In the genomic region with DNA sequence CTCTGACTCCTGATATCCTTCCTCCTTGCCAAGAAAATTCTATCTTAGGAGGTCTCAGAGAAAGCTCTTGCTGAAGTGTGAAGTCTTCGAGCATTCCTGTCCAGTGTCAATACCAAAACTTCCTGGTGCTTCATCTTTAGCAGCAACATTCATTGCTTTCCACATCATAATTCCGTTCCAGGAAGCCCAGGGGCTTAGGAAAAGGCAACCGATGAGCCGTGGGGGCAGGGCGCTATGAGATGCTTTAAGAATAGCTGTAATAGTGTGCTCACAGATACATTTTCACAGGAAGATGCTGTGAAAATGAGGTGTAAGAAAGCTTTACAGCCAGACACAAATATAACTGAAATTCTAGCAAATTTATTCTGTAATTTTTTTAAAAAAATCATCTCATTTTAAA, we compare ENCODE assay signal across 19 mouse cellular contexts. TPM values are rescaled to one million over a fixed set of nuclear protein-coding genes. Genes with fewer than 3 reads are reported as not detected.
DNase-seq lines count a peak whose midpoint lies in the region; ATAC-seq lines count a peak whose summit lies in the region.
"Had no signal": no experiment of that assay in that cellular context is flagged by ENCODE, and none has a peak within 500 bp of the region (broad histone marks: within the 10 kb centered on the region; RNA-seq: fewer than 3 reads in every experiment).

No protein-coding gene starts in this region.

- DNase-seq in frontal cortex, postnatal 14 days (ENCODE audit: low spot score in 2 of 2): no peak
- DNase-seq in brain, adult 2 months (ENCODE audit: low read depth, low spot score): peak; percentile 47
- DNase-seq: adrenal gland, adult 2 months; adrenal gland, adult 8-10 months; adrenal gland, postnatal 10 days; adrenal gland, postnatal 14 days; adrenal gland, postnatal 25 days; adrenal gland, postnatal 36 days; B cell, adult 2 months; cerebellum, adult 11 months; cerebellum, adult 11-12 months; cerebellum, adult 18-20 months; cerebellum, adult 2 months had no signal

- peak; percentile 55; the same call in 1 of the 2 replicates for ATAC-seq in frontal cortex, adult (ENCODE audit: low TSS enrichment)
- ATAC-seq in erythroblast, adult 5-6 weeks (replicated peaks; ENCODE audit: low FRiP score, poor library complexity, severe bottlenecking): no peak
- ATAC-seq: activated CD4-positive, CD25-positive, alpha-beta regulatory T cell, adult 4 months; CD4-positive, CD25-positive, alpha-beta regulatory T cell, adult 4 months; Patski had no signal

RNA-seq across cellular contexts. Expression of a gene that starts 42.1 kb away (rescaled TPM):
- not detected in 2 replicates for total RNA-seq in erythroblast, adult 5-6 weeks (2015; ENCODE audit: low replicate concordance)
- not detected in 2 replicates for total RNA-seq in erythroblast, adult 5-6 weeks (2017; ENCODE audit: low replicate concordance)
- total RNA-seq: MEL had no signal
